ENCODE assay signal across 9 mouse cellular contexts in the genomic region with DNA sequence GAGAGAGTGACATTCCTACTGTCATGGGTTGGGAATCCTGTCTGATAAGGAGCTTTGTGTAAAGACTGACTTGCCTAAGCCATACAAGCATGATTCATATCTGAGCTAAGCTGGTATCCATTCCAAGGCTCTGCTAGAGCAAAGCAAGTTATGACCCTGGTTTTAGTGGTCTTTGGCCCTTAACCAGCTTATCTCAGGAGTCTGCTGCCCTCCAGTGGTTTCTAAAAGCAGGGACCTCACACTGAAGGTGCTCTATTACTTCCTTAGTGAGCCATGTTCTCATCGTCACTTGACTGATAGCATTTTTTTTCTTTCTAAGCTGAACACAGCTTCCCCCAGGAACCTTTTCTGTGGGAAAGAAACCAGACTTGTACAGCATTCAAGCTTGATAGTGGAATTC. TPM values are rescaled to one million over a fixed set of nuclear protein-coding genes. Genes with fewer than 3 reads are reported as not detected.
A peak's percentile ranks its signal among the peaks of the same experiment; 100 is the strongest.
DNase-seq lines count a peak whose midpoint lies in the region; ATAC-seq and TF ChIP-seq lines count a peak whose summit lies in the region.
"Had no signal": no experiment of that assay in that cellular context is flagged by ENCODE, and none has a peak within 500 bp of the region (broad histone marks: within the 10 kb centered on the region; RNA-seq: fewer than 3 reads in every experiment).

No protein-coding gene starts in this region.

- TF ChIP-seq CTCF in heart, postnatal 0 days (IDR thresholded peaks at IDR 0.05; ENCODE audit: low read depth), result peak; percentile 74
- TF ChIP-seq CTCF in kidney, postnatal 0 days (IDR thresholded peaks at IDR 0.05; ENCODE audit: low read depth), result peak; percentile 85

- no peaks in the 10 kb centered on the region for H3K4me1 ChIP-seq in heart, postnatal 0 days (ENCODE audit: control insufficient read depth, insufficient read depth)
- H3K4me1 ChIP-seq in kidney, postnatal 0 days (replicated peaks; ENCODE audit: insufficient read depth, low read length), result no peaks in the 10 kb centered on the region
- H3K4me1 ChIP-seq in forebrain, embryonic 12.5 days, result no peaks in the 10 kb centered on the region; the same call in 1 of the 2 replicates
- H3K4me1 ChIP-seq: limb, embryonic 13.5 days had no signal

- 7% methylated on average over 1 of the region's 1 CpGs for WGBS in heart, postnatal 0 days
- WGBS in kidney, postnatal 0 days, result 19% methylated on average over 1 of the region's 1 CpGs
- WGBS in forebrain, embryonic 12.5 days, result 10% methylated on average over 1 of the region's 1 CpGs

- no peak overlapping the region for H3K9ac ChIP-seq in heart, postnatal 0 days (replicated peaks; ENCODE audit: low read depth, low read length)
- no peak overlapping the region for H3K9ac ChIP-seq in kidney, postnatal 0 days (ENCODE audit: low read depth, low read length)
- no peak overlapping the region for H3K9ac ChIP-seq in forebrain, embryonic 12.5 days
- H3K9ac ChIP-seq: limb, embryonic 13.5 days had no signal

- peak; percentile 58 for DNase-seq in heart, postnatal 0 days (ENCODE audit: low spot score)
- no peak for DNase-seq in heart, adult 11 months
- DNase-seq in 416B (ENCODE audit: low read depth), result peak; percentile 87
- peak; percentile 68 for DNase-seq in MN1 (ENCODE audit: low spot score)
- DNase-seq in embryo, embryonic 11.5 days (ENCODE audit: low read depth, low spot score), result peak; percentile 24
- peak; percentile 86 for DNase-seq in kidney, postnatal 0 days (ENCODE audit: low spot score)

- no peaks in the 10 kb centered on the region for H3K27me3 ChIP-seq in heart, postnatal 0 days (ENCODE audit: control insufficient read depth, insufficient read depth, low read length)
- H3K27me3 ChIP-seq in kidney, postnatal 0 days (ENCODE audit: insufficient read depth, low read length), result no peaks in the 10 kb centered on the region
- no peaks in the 10 kb centered on the region for H3K27me3 ChIP-seq in forebrain, embryonic 12.5 days
- H3K27me3 ChIP-seq: limb, embryonic 13.5 days had no signal

- no peak for ATAC-seq in heart, postnatal 0 days (ENCODE audit: insufficient read depth, low read depth)
- peak; percentile 40; the same call in 1 of the 2 replicates for ATAC-seq in kidney, postnatal 0 days (replicated peaks; ENCODE audit: low FRiP score, low read depth)
- ATAC-seq in megakaryocyte-erythroid progenitor cell, adult 5-6 weeks (replicated peaks; ENCODE audit: low FRiP score, low TSS enrichment, poor library complexity, severe bottlenecking), result peak; percentile 74
- no peak for ATAC-seq in forebrain, embryonic 12.5 days (ENCODE audit: low FRiP score)

- no peak overlapping the region for H3K27ac ChIP-seq in heart, postnatal 0 days (ENCODE audit: low read depth)
- H3K27ac ChIP-seq in kidney, postnatal 0 days, result no peak overlapping the region
- no peak overlapping the region for H3K27ac ChIP-seq in forebrain, embryonic 12.5 days
- H3K27ac ChIP-seq: limb, embryonic 13.5 days had no signal

- H3K4me2 ChIP-seq in heart, postnatal 0 days (ENCODE audit: low read depth, low read length), result no peak overlapping the region
- H3K4me2 ChIP-seq in kidney, postnatal 0 days (ENCODE audit: low read length), result no peak overlapping the region
- H3K4me2 ChIP-seq in forebrain, embryonic 12.5 days, result no peak overlapping the region
- H3K4me2 ChIP-seq: limb, embryonic 13.5 days had no signal

- H3K4me3 ChIP-seq in heart, postnatal 0 days (ENCODE audit: low read depth, low read length), result no peak overlapping the region
- no peak overlapping the region for H3K4me3 ChIP-seq in kidney, postnatal 0 days (replicated peaks; ENCODE audit: low read depth, low read length)
- H3K4me3 ChIP-seq in forebrain, embryonic 12.5 days (replicated peaks), result no peak overlapping the region
- H3K4me3 ChIP-seq: limb, embryonic 13.5 days had no signal

- peaks cover 66% of the 10 kb centered on the region for H3K36me3 ChIP-seq in heart, postnatal 0 days (replicated peaks; ENCODE audit: control insufficient read depth, insufficient read depth, low read length)
- H3K36me3 ChIP-seq in kidney, postnatal 0 days (ENCODE audit: insufficient read depth, low read length), result peaks cover 33% of the 10 kb centered on the region
- peaks cover 90% of the 10 kb centered on the region for H3K36me3 ChIP-seq in forebrain, embryonic 12.5 days (replicated peaks)

- no peak for TF ChIP-seq EP300 in heart, postnatal 0 days (IDR thresholded peaks at IDR 0.05; ENCODE audit: low read depth)

- H3K9me3 ChIP-seq in heart, postnatal 0 days (replicated peaks; ENCODE audit: control insufficient read depth, low read length), result no peaks in the 10 kb centered on the region
- no peaks in the 10 kb centered on the region for H3K9me3 ChIP-seq in kidney, postnatal 0 days (replicated peaks; ENCODE audit: low read length)
- no peaks in the 10 kb centered on the region for H3K9me3 ChIP-seq in forebrain, embryonic 12.5 days
- H3K9me3 ChIP-seq: limb, embryonic 13.5 days had no signal

RNA-seq across cellular contexts. Expression of gene Slc7a6os, which starts 12.0 kb away (rescaled TPM):
- total RNA-seq in heart, postnatal 0 days (2014; rRNA removed; ENCODE audit: low replicate concordance), result 22.4 and 38.3 TPM in 2 replicates
- 13.5 and 14.9 TPM in 2 replicates for polyA plus RNA-seq in heart, postnatal 0 days (2015; fragmentation: Nextera tagmentation; extraction: Ambion mirVana)
- polyA plus RNA-seq in kidney, postnatal 0 days (2015; fragmentation: Nextera tagmentation; extraction: Ambion mirVana), result 27.4 and 27.6 TPM in 2 replicates
- 32.7 and 47.9 TPM in 2 replicates for total RNA-seq in megakaryocyte-erythroid progenitor cell, adult 5-6 weeks (2014; fragmentation: Nextera tagmentation)
- total RNA-seq in megakaryocyte-erythroid progenitor cell, adult 5-6 weeks (2017), result 50.5 and 58.1 TPM in 2 replicates
- polyA plus RNA-seq in forebrain, embryonic 12.5 days (2016; fragmentation: Nextera tagmentation; extraction: Ambion mirVana), result 33.3 and 37.0 TPM in 2 replicates

RNA-seq across cellular contexts. Expression of gene Prmt7, which starts 12.0 kb away (rescaled TPM):
- 40.2 and 49.1 TPM in 2 replicates for total RNA-seq in heart, postnatal 0 days (2014; rRNA removed; ENCODE audit: low replicate concordance)
- polyA plus RNA-seq in heart, postnatal 0 days (2015; fragmentation: Nextera tagmentation; extraction: Ambion mirVana), result 21.8 and 23.8 TPM in 2 replicates
- 30.1 and 33.1 TPM in 2 replicates for polyA plus RNA-seq in kidney, postnatal 0 days (2015; fragmentation: Nextera tagmentation; extraction: Ambion mirVana)
- 30.3 and 47.7 TPM in 2 replicates for total RNA-seq in megakaryocyte-erythroid progenitor cell, adult 5-6 weeks (2014; fragmentation: Nextera tagmentation)
- 55.0 and 60.4 TPM in 2 replicates for total RNA-seq in megakaryocyte-erythroid progenitor cell, adult 5-6 weeks (2017)
- polyA plus RNA-seq in forebrain, embryonic 12.5 days (2016; fragmentation: Nextera tagmentation; extraction: Ambion mirVana), result 58.7 and 59.2 TPM in 2 replicates

RNA-seq across cellular contexts. Expression of gene Slc7a6, which starts 30.1 kb away (rescaled TPM):
- 15.6 and 18.6 TPM in 2 replicates for total RNA-seq in heart, postnatal 0 days (2014; rRNA removed; ENCODE audit: low replicate concordance)
- 15.4 and 18.2 TPM in 2 replicates for polyA plus RNA-seq in heart, postnatal 0 days (2015; fragmentation: Nextera tagmentation; extraction: Ambion mirVana)
- 61.0 and 61.6 TPM in 2 replicates for polyA plus RNA-seq in kidney, postnatal 0 days (2015; fragmentation: Nextera tagmentation; extraction: Ambion mirVana)
- total RNA-seq in megakaryocyte-erythroid progenitor cell, adult 5-6 weeks (2014; fragmentation: Nextera tagmentation), result 2.6 and 4.2 TPM in 2 replicates
- 5.1 and 6.7 TPM in 2 replicates for total RNA-seq in megakaryocyte-erythroid progenitor cell, adult 5-6 weeks (2017)
- polyA plus RNA-seq in forebrain, embryonic 12.5 days (2016; fragmentation: Nextera tagmentation; extraction: Ambion mirVana), result 72.9 and 79.8 TPM in 2 replicates

RNA-seq across cellular contexts. Expression of gene Pla2g15, which starts 48.5 kb away (rescaled TPM):
- 4.5 and 4.7 TPM in 2 replicates for total RNA-seq in heart, postnatal 0 days (2014; rRNA removed; ENCODE audit: low replicate concordance)
- polyA plus RNA-seq in heart, postnatal 0 days (2015; fragmentation: Nextera tagmentation; extraction: Ambion mirVana), result 5.0 and 5.4 TPM in 2 replicates
- polyA plus RNA-seq in kidney, postnatal 0 days (2015; fragmentation: Nextera tagmentation; extraction: Ambion mirVana), result 8.1 and 9.8 TPM in 2 replicates
- total RNA-seq in megakaryocyte-erythroid progenitor cell, adult 5-6 weeks (2014; fragmentation: Nextera tagmentation), result 2.7 and 3.2 TPM in 2 replicates
- 0.84 and 3.2 TPM in 2 replicates for total RNA-seq in megakaryocyte-erythroid progenitor cell, adult 5-6 weeks (2017)
- 13.8 and 15.8 TPM in 2 replicates for polyA plus RNA-seq in forebrain, embryonic 12.5 days (2016; fragmentation: Nextera tagmentation; extraction: Ambion mirVana)

Comparison
In these comparisons a context has a peak if more than half of its experiments do, and no peak if none do; other contexts are left out.
1. ATAC-seq: peak in kidney, postnatal 0 days (single experiment) and megakaryocyte-erythroid progenitor cell, adult 5-6 weeks (single experiment); none in heart, postnatal 0 days (single experiment) and forebrain, embryonic 12.5 days (single experiment).